Mouse (Mus musculus) ES-E14 (cell line): ENCODE measurements around the gene Pdxp.

Source experiments
- CHD2 ChIP-seq: IDR thresholded peaks from 2 replicates; pipeline ENCODE4 v1.6.1; 2014; ENCODE audit warnings: mild to moderate bottlenecking, low read depth, low read length, inconsistent platforms
- HCFC1 ChIP-seq: IDR thresholded peaks from 2 replicates; pipeline ENCODE4 v1.6.1; 2012; ENCODE audit warnings: low read length, inconsistent platforms, borderline replicate concordance; ENCODE audit not compliant: insufficient read depth
- MAFK ChIP-seq: IDR thresholded peaks from 2 replicates; pipeline ENCODE4 v1.6.1; 2014; ENCODE audit warnings: mild to moderate bottlenecking, low read depth, low read length, inconsistent platforms; ENCODE audit not compliant: insufficient read depth

- no peak for TF ChIP-seq CHD2
- TF ChIP-seq MAFK: no peak
- no peak for TF ChIP-seq HCFC1
These were observed 31.9 kb upstream of the Pdxp start for GRCm38 (mm10) chr15:78881828-78882227.
